27 mouse cellular contexts compared by ENCODE assay signal in genomic region chr15:84968534-84968933, GRCm38 (mm10). TPM values are rescaled to one million over a fixed set of nuclear protein-coding genes. Genes with fewer than 3 reads are reported as not detected.
"Had no signal": no experiment of that assay in that cellular context is flagged by ENCODE, and none has a peak within 500 bp of the region (broad histone marks: within the 10 kb centered on the region; RNA-seq: fewer than 3 reads in every experiment).

No protein-coding gene starts in this region.

- H3K36me3 ChIP-seq: intestine, embryonic 15.5 days; kidney, embryonic 15.5 days; liver, embryonic 12.5 days; liver, embryonic 15.5 days; stomach, embryonic 15.5 days had no signal

- DNase-seq: kidney, adult 11 months; kidney, adult 8-10 months; kidney, postnatal 10 days; kidney, postnatal 36 days; liver; lung, adult 2 months; lung, postnatal 14 days; lung, postnatal 4 days; right cerebral cortex, adult 18-20 months; right cerebral cortex, postnatal 14 days; spleen, adult 18-20 months; thymus, adult 2 months; thymus, postnatal 14 days; thymus, postnatal 4 days had no signal

- H3K4me3 ChIP-seq: intestine, embryonic 15.5 days; kidney, embryonic 15.5 days; limb, embryonic 10.5 days; limb, embryonic 13.5 days; liver, embryonic 12.5 days; liver, embryonic 15.5 days; megakaryocyte, embryonic 14.5 days; midbrain, embryonic 10.5 days; midbrain, embryonic 13.5 days; stomach, embryonic 15.5 days had no signal

- H3K27ac ChIP-seq: intestine, embryonic 15.5 days; kidney, embryonic 15.5 days; limb, embryonic 10.5 days; limb, embryonic 13.5 days; liver, embryonic 12.5 days; liver, embryonic 15.5 days; midbrain, embryonic 10.5 days; midbrain, embryonic 13.5 days; stomach, embryonic 15.5 days had no signal

- H3K27me3 ChIP-seq: intestine, embryonic 15.5 days; kidney, embryonic 15.5 days; limb, embryonic 13.5 days; liver, embryonic 12.5 days; liver, embryonic 15.5 days; midbrain, embryonic 13.5 days; stomach, embryonic 15.5 days had no signal

- ATAC-seq: intestine, embryonic 15.5 days; liver, embryonic 12.5 days; midbrain, embryonic 13.5 days had no signal

RNA-seq across cellular contexts. Expression of gene Upk3a, which starts 48.4 kb away (rescaled TPM):
- total RNA-seq: layer of hippocampus, postnatal 14 days; left cerebral cortex, postnatal 25 days had no signal
- polyA plus RNA-seq: limb, embryonic 10.5 days; limb, embryonic 13.5 days; liver, embryonic 12.5 days; liver, embryonic 15.5 days; midbrain, embryonic 10.5 days; neural tube, embryonic 11.5 days had no signal
